Mouse (Mus musculus): ENCODE data around the gene Gpn3.

GRCm38 (mm10) chr5:122344260-122344659 lies 27.4 kb upstream of the Gpn3 start:
- no peak for TF ChIP-seq MAX (IDR thresholded peaks at IDR 0.05; ENCODE audit: low read depth)
- no peak for TF ChIP-seq TCF12 (IDR thresholded peaks at IDR 0.05; ENCODE audit: insufficient read depth, poor library complexity, severe bottlenecking)
- no peak for TF ChIP-seq TCF3 (IDR thresholded peaks at IDR 0.05; ENCODE audit: insufficient read length, low read depth)
- no peak for TF ChIP-seq MYOG (IDR thresholded peaks at IDR 0.05; ENCODE audit: control insufficient read depth in 1 of 3, insufficient read depth in 1 of 3, insufficient read length in 2 of 3, low read depth in 2 of 3)
- TF ChIP-seq POLR2A (IDR thresholded peaks at IDR 0.05; ENCODE audit: insufficient read length, low read depth) = no peak
- TF ChIP-seq SRF (IDR thresholded peaks at IDR 0.05; ENCODE audit: control insufficient read depth, insufficient read length, low read depth) = no peak
- no peak for TF ChIP-seq MYOD1 (IDR thresholded peaks at IDR 0.05; ENCODE audit: control insufficient read depth in 1 of 3, insufficient read length in 2 of 3, low read depth in 2 of 3)
- TF ChIP-seq USF1 (IDR thresholded peaks at IDR 0.05; ENCODE audit: low read depth) = no peak
- TF ChIP-seq POLR2AphosphoS2 (IDR thresholded peaks at IDR 0.05; ENCODE audit: insufficient read length, low read depth) = no peak

Data from myocyte (in vitro differentiated cells).